ENCODE assay signal across 21 mouse cellular contexts in the genomic region with DNA sequence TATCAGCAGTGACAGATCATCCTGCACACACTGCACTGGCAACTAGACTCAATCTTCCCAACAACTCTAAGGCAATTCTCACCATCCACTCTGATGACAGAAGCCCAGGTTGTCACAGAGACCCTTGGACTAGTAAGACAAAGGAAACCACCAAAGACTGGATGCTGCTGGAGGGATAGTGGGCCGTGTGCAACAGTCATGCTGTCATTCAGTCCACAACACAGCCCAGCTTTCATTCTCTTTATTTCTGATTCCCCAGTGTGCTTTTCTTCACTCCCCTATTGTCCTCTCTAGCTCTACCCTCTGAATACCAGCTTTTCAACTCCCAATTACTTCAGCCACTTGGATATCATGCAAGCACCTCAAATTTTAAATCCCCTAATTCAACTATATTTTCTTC. TPM values are rescaled to one million over a fixed set of nuclear protein-coding genes. Genes with fewer than 3 reads are reported as not detected.
A peak's percentile ranks its signal among the peaks of the same experiment; 100 is the strongest.
DNase-seq lines count a peak whose midpoint lies in the region; ATAC-seq and TF ChIP-seq lines count a peak whose summit lies in the region.
"Had no signal": no experiment of that assay in that cellular context is flagged by ENCODE, and none has a peak within 500 bp of the region (broad histone marks: within the 10 kb centered on the region; RNA-seq: fewer than 3 reads in every experiment).

No protein-coding gene starts in this region.

- H3K9me3 ChIP-seq in embryonic facial prominence, embryonic 11.5 days (replicated peaks; ENCODE audit: control insufficient read depth, low read length): no peaks in the 10 kb centered on the region
- no peaks in the 10 kb centered on the region for H3K9me3 ChIP-seq in hindbrain, postnatal 0 days (ENCODE audit: low read length)
- H3K9me3 ChIP-seq in midbrain, postnatal 0 days (ENCODE audit: low read length): no peaks in the 10 kb centered on the region
- H3K9me3 ChIP-seq: embryonic facial prominence, embryonic 15.5 days; lung, embryonic 15.5 days had no signal

- no peak overlapping the region for H3K4me2 ChIP-seq in embryonic facial prominence, embryonic 11.5 days (ENCODE audit: low read depth, low read length)
- H3K4me2 ChIP-seq in hindbrain, postnatal 0 days (ENCODE audit: low read depth, low read length): no peak overlapping the region
- no peak overlapping the region for H3K4me2 ChIP-seq in midbrain, postnatal 0 days (ENCODE audit: low read depth, low read length, poor library complexity, severe bottlenecking)
- H3K4me2 ChIP-seq: embryonic facial prominence, embryonic 15.5 days; heart, embryonic 11.5 days; lung, embryonic 15.5 days had no signal

- no peak for TF ChIP-seq CTCF in hindbrain, postnatal 0 days (IDR thresholded peaks at IDR 0.05; ENCODE audit: low read depth)
- TF ChIP-seq CTCF in midbrain, postnatal 0 days (IDR thresholded peaks at IDR 0.05): no peak
- no peak for TF ChIP-seq CTCF in left cerebral cortex, adult 2 months (IDR thresholded peaks at IDR 0.05)

- DNase-seq in embryo, embryonic 10.5 days (ENCODE audit: low spot score): peak; percentile 66
- peak; percentile 37 for DNase-seq in embryonic facial prominence, embryonic 11.5 days (ENCODE audit: low spot score)
- DNase-seq in hindbrain, postnatal 0 days (ENCODE audit: low spot score): no peak
- peak; percentile 11 for DNase-seq in midbrain, postnatal 0 days (ENCODE audit: low spot score)
- DNase-seq in kidney, adult 11 months: no peak
- no peak for DNase-seq in right cerebral cortex, postnatal 10 days (ENCODE audit: low spot score in 2 of 2)
- no peak for DNase-seq in left cerebral cortex, adult 2 months (ENCODE audit: extremely low spot score in 1 of 2, low spot score in 2 of 2)
- DNase-seq: adrenal gland, postnatal 25 days; cerebellum, postnatal 14 days; kidney, postnatal 14 days; layer of hippocampus, adult 9-11 months; thymus, adult 18-20 months had no signal

- no peak overlapping the region for H3K27ac ChIP-seq in embryonic facial prominence, embryonic 11.5 days (replicated peaks; ENCODE audit: low read depth, low read length)
- H3K27ac ChIP-seq in hindbrain, postnatal 0 days: no peak overlapping the region
- no peak overlapping the region for H3K27ac ChIP-seq in midbrain, postnatal 0 days (ENCODE audit: low read depth, low read length)
- no peak overlapping the region for H3K27ac ChIP-seq in left cerebral cortex, adult 2 months
- H3K27ac ChIP-seq: embryonic facial prominence, embryonic 15.5 days; lung, embryonic 15.5 days had no signal

- no peak overlapping the region for H3K9ac ChIP-seq in embryonic facial prominence, embryonic 11.5 days (replicated peaks; ENCODE audit: low read length)
- H3K9ac ChIP-seq in hindbrain, postnatal 0 days (replicated peaks; ENCODE audit: low read length): no peak overlapping the region
- H3K9ac ChIP-seq in midbrain, postnatal 0 days (replicated peaks; ENCODE audit: low read length, poor library complexity, severe bottlenecking): no peak overlapping the region
- H3K9ac ChIP-seq: embryonic facial prominence, embryonic 15.5 days; lung, embryonic 15.5 days had no signal

- H3K4me1 ChIP-seq in embryonic facial prominence, embryonic 11.5 days (ENCODE audit: control insufficient read depth, insufficient read depth, low read length): no peaks in the 10 kb centered on the region
- H3K4me1 ChIP-seq in hindbrain, postnatal 0 days (ENCODE audit: insufficient read depth, low read length): no peaks in the 10 kb centered on the region
- H3K4me1 ChIP-seq in midbrain, postnatal 0 days (ENCODE audit: insufficient read depth, low read length): no peaks in the 10 kb centered on the region
- H3K4me1 ChIP-seq: embryonic facial prominence, embryonic 15.5 days had no signal

- no peaks in the 10 kb centered on the region for H3K27me3 ChIP-seq in embryonic facial prominence, embryonic 11.5 days (ENCODE audit: control insufficient read depth, insufficient read depth, low read length)
- no peaks in the 10 kb centered on the region for H3K27me3 ChIP-seq in hindbrain, postnatal 0 days (ENCODE audit: insufficient read depth, low read length)
- no peaks in the 10 kb centered on the region for H3K27me3 ChIP-seq in midbrain, postnatal 0 days (ENCODE audit: insufficient read depth, low read length)
- H3K27me3 ChIP-seq: embryonic facial prominence, embryonic 15.5 days; lung, embryonic 15.5 days had no signal

- H3K36me3 ChIP-seq in embryonic facial prominence, embryonic 11.5 days (replicated peaks; ENCODE audit: control insufficient read depth, insufficient read depth, low read depth, low read length): peaks cover 3% of the 10 kb centered on the region; the same call in 1 of the 2 replicates
- H3K36me3 ChIP-seq in hindbrain, postnatal 0 days (ENCODE audit: insufficient read depth, low read length): peaks cover 5% of the 10 kb centered on the region; the same call in 1 of the 2 replicates
- peaks cover 6% of the 10 kb centered on the region; the same call in 1 of the 2 replicates for H3K36me3 ChIP-seq in midbrain, postnatal 0 days (ENCODE audit: insufficient read depth, low read length)

- H3K4me3 ChIP-seq in embryonic facial prominence, embryonic 11.5 days (ENCODE audit: low read depth, low read length): no peak overlapping the region
- H3K4me3 ChIP-seq in hindbrain, postnatal 0 days (ENCODE audit: low read length): no peak overlapping the region
- no peak overlapping the region for H3K4me3 ChIP-seq in midbrain, postnatal 0 days (ENCODE audit: low read depth, low read length)
- H3K4me3 ChIP-seq in left cerebral cortex, adult 2 months: no peak overlapping the region
- H3K4me3 ChIP-seq: embryonic facial prominence, embryonic 15.5 days; lung, embryonic 15.5 days; myocyte had no signal

- intact Hi-C loops in left cerebral cortex, adult 2 months (cut with DNase I): no loop called here

- no peak for ATAC-seq in embryonic facial prominence, embryonic 11.5 days (replicated peaks; ENCODE audit: insufficient number of reproducible peaks, low FRiP score, low TSS enrichment, low read depth)
- ATAC-seq in hindbrain, postnatal 0 days: peak; percentile 62; the same call in 1 of the 2 replicates
- ATAC-seq in midbrain, postnatal 0 days (ENCODE audit: low FRiP score): no peak
- ATAC-seq: CD4-positive, CD25-positive, alpha-beta regulatory T cell, adult 4 months; intestine, embryonic 16.5 days had no signal

- WGBS in embryonic facial prominence, embryonic 11.5 days: 43% methylated on average over 1 of the region's 1 CpGs
- WGBS in hindbrain, postnatal 0 days: 17% methylated on average over 1 of the region's 1 CpGs
- WGBS in midbrain, postnatal 0 days: 11% methylated on average over 1 of the region's 1 CpGs

RNA-seq across cellular contexts. Expression of a gene that starts 24.9 kb away (rescaled TPM):
- polyA plus RNA-seq in embryonic facial prominence, embryonic 11.5 days (2014; fragmentation: Nextera tagmentation; extraction: Ambion mirVana): 293 and 315 TPM in 2 replicates
- 28.6 and 30.2 TPM in 2 replicates for total RNA-seq in hindbrain, postnatal 0 days (2014; rRNA removed)
- polyA plus RNA-seq in hindbrain, postnatal 0 days (2015; fragmentation: Nextera tagmentation; extraction: Ambion mirVana): 95.9 and 103 TPM in 2 replicates
- 35.9 and 46.8 TPM in 2 replicates for total RNA-seq in midbrain, postnatal 0 days (2014; rRNA removed)
- 75.3 and 85.1 TPM in 2 replicates for polyA plus RNA-seq in midbrain, postnatal 0 days (2015; fragmentation: Nextera tagmentation; extraction: Ambion mirVana)
- 100 to 1,000 TPM; 194 to 222 TPM for total RNA-seq in left cerebral cortex, adult 2 months (2021)

RNA-seq across cellular contexts. Expression of a gene that starts 25.0 kb away (rescaled TPM):
- 2.6 and 3.3 TPM in 2 replicates for polyA plus RNA-seq in embryonic facial prominence, embryonic 11.5 days (2014; fragmentation: Nextera tagmentation; extraction: Ambion mirVana)
- total RNA-seq in hindbrain, postnatal 0 days (2014; rRNA removed): 0.52 and 1.2 TPM in 2 replicates
- polyA plus RNA-seq in hindbrain, postnatal 0 days (2015; fragmentation: Nextera tagmentation; extraction: Ambion mirVana): 3.8 and 4.0 TPM in 2 replicates
- 7.0 and 10.0 TPM in 2 replicates for total RNA-seq in midbrain, postnatal 0 days (2014; rRNA removed)
- 2.8 and 3.2 TPM in 2 replicates for polyA plus RNA-seq in midbrain, postnatal 0 days (2015; fragmentation: Nextera tagmentation; extraction: Ambion mirVana)
- total RNA-seq in left cerebral cortex, adult 2 months (2021): 1 to 10 TPM; 1.9 TPM
- total RNA-seq: liver, adult 2 months had no signal
- polyA plus RNA-seq: CD4-positive, CD25-positive, alpha-beta regulatory T cell, adult 4 months had no signal

RNA-seq across cellular contexts. Expression of a gene that starts 47.8 kb away (rescaled TPM):
- not detected in 2 replicates for polyA plus RNA-seq in embryonic facial prominence, embryonic 11.5 days (2014; fragmentation: Nextera tagmentation; extraction: Ambion mirVana)
- total RNA-seq in hindbrain, postnatal 0 days (2014; rRNA removed): 0.31 TPM in 1 of 2 replicates, not detected in the other
- 0.38 and 1.2 TPM in 2 replicates for polyA plus RNA-seq in hindbrain, postnatal 0 days (2015; fragmentation: Nextera tagmentation; extraction: Ambion mirVana)
- total RNA-seq in midbrain, postnatal 0 days (2014; rRNA removed): not detected in 2 replicates
- polyA plus RNA-seq in midbrain, postnatal 0 days (2015; fragmentation: Nextera tagmentation; extraction: Ambion mirVana): 0.71 and 0.73 TPM in 2 replicates
- total RNA-seq in left cerebral cortex, adult 2 months (2021): 1 to 10 TPM in 1 of 2 experiments, under 1 TPM in 1; 0.77 to 1.2 TPM
- total RNA-seq: heart, postnatal 25 days; liver, adult 2 months; MEL had no signal
- polyA plus RNA-seq: liver, adult 2 months; myocyte had no signal

Comparison
In these comparisons a context has a peak if more than half of its experiments do, and no peak if none do; other contexts are left out.
1. DNase-seq: peak in embryo, embryonic 10.5 days (single experiment), embryonic facial prominence, embryonic 11.5 days (single experiment) and midbrain, postnatal 0 days (single experiment); none in hindbrain, postnatal 0 days (single experiment), kidney, adult 11 months (single experiment), right cerebral cortex, postnatal 10 days (0 of 2) and left cerebral cortex, adult 2 months (0 of 2).